Mouse (Mus musculus) myocyte (in vitro differentiated cells): ENCODE measurements at regions not wholly inside any gene's neighbourhood (a gene's known extent, or its start where the extent isn't known, plus 50 kb on each side); places are given as distances from the start of the nearest gene placed in this dataset.

Experiments
- CEBPB ChIP-seq: IDR thresholded peaks from 2 replicates; pipeline ENCODE4 v1.6.1; 2011; ENCODE audit warnings: mild to moderate bottlenecking, moderate library complexity; ENCODE audit not compliant: poor library complexity, insufficient read depth, severe bottlenecking
- E2F4 ChIP-seq: IDR thresholded peaks from one replicate; pipeline ENCODE4 v1.6.1; 2011; ENCODE audit warnings: mild to moderate bottlenecking, control low read depth, moderate library complexity; ENCODE audit not compliant: insufficient read depth
- MAX ChIP-seq: IDR thresholded peaks from one replicate; pipeline ENCODE4 v1.6.1; 2011; ENCODE audit warnings: low read depth, mild to moderate bottlenecking, control low read depth
- MYOD1 ChIP-seq, 3 experiments: IDR thresholded peaks; one replicate each; pipeline ENCODE4 v1.6.1; 2011; ENCODE audit warnings: control low read depth in 2 of 3, low read depth in 2 of 3, mild to moderate bottlenecking in 2 of 3, moderate library complexity in 1 of 3; ENCODE audit not compliant: insufficient read length in 2 of 3, control insufficient read depth in 1 of 3
- POLR2A ChIP-seq: IDR thresholded peaks from one replicate; pipeline ENCODE4 v1.6.1; 2011; ENCODE audit warnings: low read depth, mild to moderate bottlenecking, control low read depth, moderate library complexity; ENCODE audit not compliant: insufficient read length
- POLR2AphosphoS2 ChIP-seq: IDR thresholded peaks from one replicate; pipeline ENCODE4 v1.6.1; 2011; ENCODE audit warnings: low read depth, control low read depth; ENCODE audit not compliant: insufficient read length
- REST ChIP-seq: IDR thresholded peaks from one replicate; pipeline ENCODE4 v1.6.1; 2011; ENCODE audit warnings: mild to moderate bottlenecking, control low read depth, moderate library complexity; ENCODE audit not compliant: insufficient read depth, insufficient read length
- USF1 ChIP-seq: IDR thresholded peaks from one replicate; pipeline ENCODE4 v1.6.1; 2011; ENCODE audit warnings: low read depth, mild to moderate bottlenecking, control low read depth, moderate library complexity

DNA sequence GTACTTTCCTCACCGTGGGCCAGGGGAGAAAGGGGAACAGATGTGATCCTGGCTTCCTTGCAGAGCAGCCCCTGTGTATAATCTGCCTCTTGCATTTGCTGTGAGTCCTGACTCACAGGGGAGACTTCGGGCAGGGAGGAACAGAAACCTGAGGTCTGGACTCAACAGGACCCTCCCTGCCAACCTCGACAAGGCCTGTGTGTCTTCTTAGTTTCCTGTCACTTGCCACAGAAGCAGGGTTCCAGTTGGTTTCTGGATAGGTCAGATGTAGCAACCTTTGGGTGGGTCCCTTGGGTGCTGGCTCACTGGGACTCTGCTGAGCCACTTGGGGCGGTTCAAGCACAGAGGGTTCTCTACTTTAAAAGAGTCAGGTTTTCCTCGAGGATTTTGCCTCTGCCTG lies 292.3 kb upstream of the Id2 start:
- TF ChIP-seq POLR2A (no peak), REST (no peak), CEBPB (no peak), MYOD1 (IDR thresholded peaks at IDR 0.05; ENCODE audit: control insufficient read depth in 1 of 3, insufficient read length in 2 of 3, low read depth in 2 of 3) (no peak), POLR2AphosphoS2 (no peak), USF1 (no peak), E2F4 (no peak), MAX (no peak)
